Mouse (Mus musculus) yolk sac, embryonic 10.5 days (tissue): Measurements from ENCODE around the gene 1810024B03Rik.
A peak's percentile ranks its signal among the peaks of the same experiment; 100 is the strongest.
"Not testable (repeated sequence)": the region's sequence is repeated elsewhere in the genome, so short reads cannot be mapped to it uniquely, and the experiment has no call there.

Experiments used
- DNase-seq: peaks from one replicate; pipeline ENCODE4 v3.0.0-alpha.2; 2017; ENCODE audit warnings: low spot score

The 1810024B03Rik gene

GRCm38 (mm10) chr2:127207547-127208451 is at the start of gene 1810024B03Rik, which contains the start of gene Snrnp200:
TSS of gene 1810024B03Rik (minus strand) at chr2:127208280.
TSS of gene Snrnp200 (plus strand) at chr2:127208386.
- peak; percentile 93 for DNase-seq

- DNase-seq: no peak
These were observed 47.2 kb upstream of the 1810024B03Rik start for GRCm38 (mm10) chr2:127255294-127255693.

- DNase-seq: no peak
These were observed 46.6 kb upstream of the 1810024B03Rik start for GRCm38 (mm10) chr2:127254604-127255134.

- DNase-seq: no peak
These were observed 44.7 kb upstream of the 1810024B03Rik start for GRCm38 (mm10) chr2:127252787-127253186.

- no peak for DNase-seq
These were observed 43.9 kb upstream of the 1810024B03Rik start for GRCm38 (mm10) chr2:127251880-127252527.

GRCm38 (mm10) chr2:127251457-127251856 is 43.4 kb upstream of the 1810024B03Rik start:
- DNase-seq: no peak

GRCm38 (mm10) chr2:127250291-127251008 is 42.4 kb upstream of the 1810024B03Rik start:
- DNase-seq: no peak

- peak; percentile 40 for DNase-seq
These were observed 40.4 kb upstream of the 1810024B03Rik start for GRCm38 (mm10) chr2:127248334-127249004.

GRCm38 (mm10) chr2:127247592-127248333 is 39.7 kb upstream of the 1810024B03Rik start, which contains the start of the genes Ciao1 and Tmem127:
TSS of gene Ciao1 (minus strand) at chr2:127247816.
TSS of gene Tmem127 (plus strand) at chr2:127247908.
- peak; percentile 99 for DNase-seq

- no peak for DNase-seq
These were observed 32.0 kb upstream of the 1810024B03Rik start for GRCm38 (mm10) chr2:127240065-127240464.

GRCm38 (mm10) chr2:127237897-127238610 is 30.0 kb upstream of the 1810024B03Rik start:
- no peak for DNase-seq

GRCm38 (mm10) chr2:127225261-127225660 is 17.2 kb upstream of the 1810024B03Rik start:
- no peak for DNase-seq

- DNase-seq: no peak
These were observed 9.7 kb upstream of the 1810024B03Rik start for GRCm38 (mm10) chr2:127217746-127218145.

GRCm38 (mm10) chr2:127210701-127211100 is 2.6 kb upstream of the 1810024B03Rik start:
- DNase-seq: no peak

- no peak for DNase-seq
These were observed 331 bp upstream of the 1810024B03Rik start for GRCm38 (mm10) chr2:127208452-127208769.

- DNase-seq: no peak
These were observed 1.2 kb downstream of the 1810024B03Rik start for GRCm38 (mm10) chr2:127206916-127207315.

GRCm38 (mm10) chr2:127205936-127206335 is 2.1 kb downstream of the 1810024B03Rik start:
- DNase-seq: not testable (repeated sequence)

- peak; percentile 22 for DNase-seq
These were observed 3.1 kb downstream of the 1810024B03Rik start for GRCm38 (mm10) chr2:127204932-127205331.

GRCm38 (mm10) chr2:127189574-127189973 is 18.5 kb downstream of the 1810024B03Rik start:
- DNase-seq: no peak
